Mouse (Mus musculus): ENCODE data around the gene Map3k14.

Gene Map3k14

GRCm38 (mm10) chr11:103175688-103176442 lies 91.4 kb downstream of the Map3k14 start:
- no peak for DNase-seq (ENCODE audit: low read depth, low spot score)

DNA sequence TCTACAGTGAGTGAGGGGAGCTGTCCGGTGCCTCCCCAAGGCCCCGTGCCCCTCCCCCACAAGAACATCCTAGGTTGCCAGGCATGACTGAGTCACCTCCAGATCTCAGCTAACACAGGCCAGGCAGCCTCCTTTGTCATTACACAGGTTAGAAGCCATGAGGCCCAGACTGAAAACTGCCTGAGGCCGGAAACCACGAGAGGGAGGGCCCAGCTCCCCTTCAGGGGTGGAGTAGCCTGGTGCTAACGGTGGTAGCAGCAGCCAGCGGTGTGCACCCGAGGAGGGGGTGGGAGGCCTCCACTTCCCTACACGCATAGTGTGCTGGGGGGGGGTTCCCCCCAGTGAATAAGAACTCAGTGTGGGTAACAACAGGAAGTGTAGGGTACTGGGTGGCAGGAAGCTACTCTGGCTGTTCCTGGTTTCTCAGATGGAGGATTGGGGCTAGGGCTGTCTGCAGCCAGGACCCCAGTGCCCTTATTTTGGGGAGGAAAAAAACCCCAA lies 92.3 kb downstream of the Map3k14 start:
- DNase-seq (ENCODE audit: low read depth, low spot score), result no peak

GRCm38 (mm10) chr11:103174411-103174832 lies 92.8 kb downstream of the Map3k14 start:
- DNase-seq (ENCODE audit: low read depth, low spot score), result no peak

GRCm38 (mm10) chr11:103173771-103174344 lies 93.4 kb downstream of the Map3k14 start:
- DNase-seq (ENCODE audit: low read depth, low spot score), result no peak

DNA sequence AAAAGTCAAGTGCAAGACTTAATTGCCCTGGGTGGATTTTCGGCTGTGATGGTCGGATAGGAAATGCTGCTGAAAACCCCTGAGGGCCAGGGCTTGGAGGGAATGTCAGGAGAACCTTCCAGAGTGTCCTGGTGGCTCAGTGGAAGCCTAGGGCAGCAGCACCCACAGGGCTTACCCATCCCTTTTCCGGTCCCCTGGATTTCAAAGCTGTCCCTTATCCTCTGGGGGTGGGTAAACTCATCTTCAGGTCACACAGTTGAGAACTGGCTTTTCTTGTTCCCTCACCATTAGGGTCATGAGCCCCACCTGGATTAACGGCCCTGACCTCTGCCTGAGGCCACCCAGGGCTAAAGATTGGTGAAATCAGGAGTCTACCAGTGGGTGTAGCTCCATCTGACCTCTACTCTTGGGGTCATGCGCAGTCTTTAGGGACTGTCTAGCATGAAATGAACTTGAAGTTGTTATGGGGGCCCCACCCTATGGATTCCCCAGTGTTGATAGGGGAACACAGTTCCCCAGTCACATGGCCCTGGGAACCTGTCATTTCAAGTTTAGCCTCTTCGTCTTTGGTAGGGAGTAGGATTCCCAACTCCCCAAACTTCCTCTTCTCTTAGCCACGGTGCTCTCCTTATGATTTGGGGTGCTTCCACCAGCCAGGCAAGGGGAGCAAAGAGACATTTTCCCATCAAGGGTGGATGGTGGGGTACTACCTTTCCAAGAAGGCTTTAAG lies 94.1 kb downstream of the Map3k14 start:
- DNase-seq (ENCODE audit: low read depth, low spot score), result no peak

GRCm38 (mm10) chr11:103172392-103173040 lies 94.8 kb downstream of the Map3k14 start:
- no peak for DNase-seq (ENCODE audit: low read depth, low spot score)

- DNase-seq (ENCODE audit: low read depth, low spot score), result no peak
Observed at GRCm38 (mm10) chr11:103171703-103172391, 95.4 kb downstream of the Map3k14 start.

- DNase-seq (ENCODE audit: low read depth, low spot score), result no peak
Observed at GRCm38 (mm10) chr11:103171286-103171620, 96.0 kb downstream of the Map3k14 start.

DNA sequence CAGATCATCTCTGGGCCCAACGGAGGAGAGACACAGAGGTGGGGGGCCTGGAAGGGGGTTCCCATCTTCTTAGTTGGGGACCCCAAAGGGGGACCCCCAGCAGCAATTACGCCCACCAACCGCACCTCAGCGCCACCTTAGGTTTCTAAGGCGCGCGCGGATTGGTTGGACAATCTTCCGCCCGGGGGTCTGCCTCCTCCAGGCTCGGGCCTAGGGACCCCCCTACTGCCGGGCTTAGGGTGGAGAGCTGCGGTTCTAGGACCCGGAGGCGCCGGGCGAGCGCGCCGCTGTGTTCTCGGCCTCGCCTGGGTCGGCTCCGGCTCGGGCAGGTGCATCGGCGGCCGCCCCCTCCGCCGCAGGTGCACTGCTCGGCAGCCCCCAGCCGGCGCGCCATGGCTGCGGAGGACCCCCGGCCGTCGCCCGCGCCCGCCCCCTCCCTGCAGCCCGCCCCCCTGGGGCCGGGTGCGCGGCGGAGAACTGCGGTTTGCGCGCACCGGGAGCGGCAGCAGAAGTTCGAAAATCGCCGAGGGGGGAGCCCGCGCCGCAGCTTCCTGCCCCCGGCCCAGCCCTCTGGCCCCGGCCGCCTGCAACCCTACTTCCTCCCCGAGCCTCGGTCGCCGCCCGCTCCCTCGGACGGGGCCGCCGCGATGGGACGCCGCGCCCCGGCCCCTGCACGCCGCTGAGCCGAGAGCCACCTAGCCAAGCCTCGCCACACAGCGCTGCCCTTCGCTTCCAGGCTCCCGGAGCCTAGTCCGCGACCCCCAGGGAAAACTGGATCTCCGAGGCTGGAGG lies 96.6 kb downstream of the Map3k14 start, which contains the start of gene Fmnl1:
Fmnl1 (plus strand) TSS at position 614 of the 792 bp plus-strand sequence.
- no peak for DNase-seq (ENCODE audit: low read depth, low spot score)

DNA sequence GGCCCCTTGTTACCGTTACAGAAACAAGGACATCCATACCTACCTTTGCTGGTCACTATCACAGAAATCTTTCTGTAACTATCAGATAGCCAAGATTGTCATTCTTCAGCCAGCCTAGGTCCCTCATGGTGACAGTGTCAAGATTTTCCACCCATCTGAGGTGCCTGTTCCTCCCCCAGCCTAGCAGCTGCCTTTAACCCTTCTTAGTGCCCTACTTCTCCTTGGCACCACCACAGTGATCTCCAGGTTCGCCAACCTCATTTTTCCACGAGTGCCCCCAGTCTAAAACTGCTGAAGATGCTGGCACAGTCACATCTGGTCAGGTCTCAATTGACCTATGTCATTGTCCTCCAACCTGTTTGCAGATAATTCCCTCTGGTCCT lies 97.2 kb downstream of the Map3k14 start:
- no peak for DNase-seq (ENCODE audit: low read depth, low spot score)

Measured in forelimb bud, embryonic 11.5 days (tissue).